In genomic region chr4:96553133-96553819, GRCm38 (mm10) we compare ENCODE assay signal across 9 mouse cellular contexts. TPM values are rescaled to one million over a fixed set of nuclear protein-coding genes. Genes with fewer than 3 reads are reported as not detected.
DNase-seq lines count a peak whose midpoint lies in the region; ATAC-seq and TF ChIP-seq lines count a peak whose summit lies in the region.
"Had no signal": no experiment of that assay in that cellular context is flagged by ENCODE, and none has a peak within 500 bp of the region (broad histone marks: within the 10 kb centered on the region; RNA-seq: fewer than 3 reads in every experiment).

TSS of gene Cyp2j6 (minus strand) at chr4:96553661.

- ATAC-seq in forebrain, embryonic 14.5 days: peak; percentile 93
- peak; percentile 91 for ATAC-seq in heart, embryonic 16.5 days (replicated peaks; ENCODE audit: extremely low read depth, insufficient read depth, low FRiP score)
- peak; percentile 72 for ATAC-seq in liver, embryonic 12.5 days

- H3K79me2 ChIP-seq in myocyte (ENCODE audit: control insufficient read depth, insufficient read depth): no peaks in the 10 kb centered on the region

- no peaks in the 10 kb centered on the region for H3K27me3 ChIP-seq in forebrain, embryonic 14.5 days (replicated peaks; ENCODE audit: control insufficient read depth, insufficient read depth, low read length)
- H3K27me3 ChIP-seq in heart, embryonic 16.5 days (ENCODE audit: control insufficient read depth, insufficient read depth, low read length): no peaks in the 10 kb centered on the region
- H3K27me3 ChIP-seq in liver, embryonic 12.5 days (replicated peaks): no peaks in the 10 kb centered on the region
- H3K27me3 ChIP-seq in myocyte (ENCODE audit: control insufficient read depth, insufficient read depth, insufficient read length): no peaks in the 10 kb centered on the region

- DNase-seq in 3134 (ENCODE audit: extremely low read depth, insufficient read length, low spot score): peak; percentile 77
- DNase-seq in forebrain, embryonic 14.5 days (ENCODE audit: low spot score): peak; percentile 75
- DNase-seq in kidney, postnatal 14 days: peak; percentile 65
- peak; percentile 23 for DNase-seq in urinary bladder, adult 2 months (ENCODE audit: low spot score)

- peak within 1 kb of the TSS; percentile 69 for H3K4me3 ChIP-seq in brown adipose tissue, adult 24 weeks (ENCODE audit: insufficient read depth, low read depth, low read length)
- H3K4me3 ChIP-seq in forebrain, embryonic 14.5 days (ENCODE audit: low read depth, low read length): peak within 1 kb of the TSS; percentile 48
- peak within 1 kb of the TSS; percentile 79 for H3K4me3 ChIP-seq in heart, embryonic 16.5 days (ENCODE audit: low read length)
- H3K4me3 ChIP-seq in liver, embryonic 12.5 days: peak within 1 kb of the TSS; percentile 40
- peak within 1 kb of the TSS; percentile 19 for H3K4me3 ChIP-seq in myocyte

- H3K27ac ChIP-seq in brown adipose tissue, adult 24 weeks (replicated peaks; ENCODE audit: low read depth, low read length): peak within 1 kb of the TSS; percentile 67
- H3K27ac ChIP-seq in forebrain, embryonic 14.5 days (ENCODE audit: low read depth, low read length): 0 out of 2 replicates have a peak within 1 kb of the TSS, but pooled peaks have one; percentile 16
- peak within 1 kb of the TSS; percentile 68 for H3K27ac ChIP-seq in heart, embryonic 16.5 days (ENCODE audit: low read length)
- H3K27ac ChIP-seq in liver, embryonic 12.5 days: no peak within 1 kb of the TSS

- peak within 1 kb of the TSS; percentile 77 for H3K9ac ChIP-seq in forebrain, embryonic 14.5 days (ENCODE audit: low read length)
- peak within 1 kb of the TSS; percentile 83 for H3K9ac ChIP-seq in heart, embryonic 16.5 days (ENCODE audit: low read length)
- peak within 1 kb of the TSS; percentile 28; the same call in 1 of the 2 replicates for H3K9ac ChIP-seq in liver, embryonic 12.5 days

- TF ChIP-seq POLR2A in myocyte (IDR thresholded peaks at IDR 0.05; ENCODE audit: insufficient read length, low read depth): peak; percentile 23

- H3K4me2 ChIP-seq in forebrain, embryonic 14.5 days (ENCODE audit: low read length): peak within 1 kb of the TSS; percentile 68
- peak within 1 kb of the TSS; percentile 93 for H3K4me2 ChIP-seq in heart, embryonic 16.5 days (ENCODE audit: low read depth, low read length)
- peak within 1 kb of the TSS; percentile 47 for H3K4me2 ChIP-seq in liver, embryonic 12.5 days
- peak within 1 kb of the TSS; percentile 32 for H3K4me2 ChIP-seq in myocyte (ENCODE audit: low read depth)

- H3K9me3 ChIP-seq in forebrain, embryonic 14.5 days (replicated peaks; ENCODE audit: control insufficient read depth, low read length): no peaks in the 10 kb centered on the region
- H3K9me3 ChIP-seq in heart, embryonic 16.5 days (replicated peaks; ENCODE audit: control insufficient read depth, low read length): no peaks in the 10 kb centered on the region
- no peaks in the 10 kb centered on the region for H3K9me3 ChIP-seq in liver, embryonic 12.5 days (replicated peaks)

- H3ac ChIP-seq in myocyte (ENCODE audit: control insufficient read depth, insufficient read length): no peak within 1 kb of the TSS

- no peaks in the 10 kb centered on the region for H3K36me3 ChIP-seq in forebrain, embryonic 14.5 days (ENCODE audit: control insufficient read depth, insufficient read depth, low read length)
- H3K36me3 ChIP-seq in heart, embryonic 16.5 days (ENCODE audit: control insufficient read depth, insufficient read depth): no peaks in the 10 kb centered on the region
- H3K36me3 ChIP-seq in liver, embryonic 12.5 days: no peaks in the 10 kb centered on the region
- H3K36me3 ChIP-seq in myocyte (ENCODE audit: control insufficient read depth, insufficient read depth): no peaks in the 10 kb centered on the region
- H3K36me3 ChIP-seq: G1E had no signal

- peaks cover 11% of the 10 kb centered on the region for H3K4me1 ChIP-seq in brown adipose tissue, adult 24 weeks (ENCODE audit: control insufficient read depth, insufficient read depth, insufficient read length, low read length)
- 0 out of 2 replicates have a peak, but pooled peaks cover 2% of the 10 kb centered on the region for H3K4me1 ChIP-seq in forebrain, embryonic 14.5 days (ENCODE audit: control insufficient read depth, insufficient read depth, low read length)
- 0 out of 2 replicates have a peak, but pooled peaks cover 2% of the 10 kb centered on the region for H3K4me1 ChIP-seq in heart, embryonic 16.5 days (ENCODE audit: control insufficient read depth, insufficient read depth, low read length)
- H3K4me1 ChIP-seq in liver, embryonic 12.5 days: no peaks in the 10 kb centered on the region

- 7% methylated on average over 16 of the region's 16 CpGs for WGBS in forebrain, embryonic 14.5 days
- WGBS in heart, embryonic 16.5 days: 1% methylated on average over 16 of the region's 16 CpGs
- 3% methylated on average over 16 of the region's 16 CpGs for WGBS in liver, embryonic 12.5 days (ENCODE audit: insufficient replicate concordance)

TF ChIP-seq in myocyte, 11 proteins besides CTCF, POLR2A, EP300 and RAD21:
- TF ChIP-seq MYOG (IDR thresholded peaks at IDR 0.05; ENCODE audit: control insufficient read depth in 1 of 3, insufficient read depth in 1 of 3, insufficient read length in 2 of 3, low read depth in 2 of 3) (no peak), USF1 (IDR thresholded peaks at IDR 0.05; ENCODE audit: low read depth) (peak; percentile 92), REST (IDR thresholded peaks at IDR 0.05; ENCODE audit: insufficient read depth, insufficient read length) (no peak)

RNA-seq across cellular contexts. Expression of gene Cyp2j6, which starts in this region (rescaled TPM):
- 17.4 and 22.0 TPM in 2 replicates for polyA plus RNA-seq in brown adipose tissue, adult 24 weeks (2012; ENCODE audit: insufficient read depth, insufficient read length, missing spikeins)
- polyA plus RNA-seq in forebrain, embryonic 14.5 days (2014; fragmentation: Nextera tagmentation; extraction: Ambion mirVana): 4.3 and 4.8 TPM in 2 replicates
- 4.4 and 4.9 TPM in 2 replicates for polyA plus RNA-seq in heart, embryonic 16.5 days (2015; fragmentation: Nextera tagmentation; extraction: Ambion mirVana)
- 1.4 TPM in 2 replicates for polyA plus RNA-seq in liver, embryonic 12.5 days (2016; fragmentation: Nextera tagmentation; extraction: Ambion mirVana)
- 1.2 TPM for polyA plus RNA-seq in myocyte (2012; fragmentation: generic; extraction: Trizol)
- 9.7 and 11.3 TPM in 2 replicates for polyA plus RNA-seq in urinary bladder, adult 2 months (2012; rRNA removed)
- polyA plus RNA-seq: G1E had no signal

Comparison
In these comparisons a context has a peak if more than half of its experiments do, and no peak if none do; other contexts are left out.
1. DNase-seq: peak in every context shown above with its lines; median percentile 77 in 3134; 75 in forebrain, embryonic 14.5 days; 65 in kidney, postnatal 14 days; 23 in urinary bladder, adult 2 months.
2. H3K4me3 ChIP-seq: peak in every context shown above with its lines; median percentile 79 in heart, embryonic 16.5 days; 69 in brown adipose tissue, adult 24 weeks; 48 in forebrain, embryonic 14.5 days; 40 in liver, embryonic 12.5 days; 19 in myocyte.
3. H3K4me2 ChIP-seq: peak in every context shown above with its lines; median percentile 93 in heart, embryonic 16.5 days; 68 in forebrain, embryonic 14.5 days; 47 in liver, embryonic 12.5 days; 32 in myocyte.
4. H3K9ac ChIP-seq: peak in every context shown above with its lines; median percentile 83 in heart, embryonic 16.5 days; 77 in forebrain, embryonic 14.5 days; 28 in liver, embryonic 12.5 days.